Mouse (Mus musculus): ENCODE results near the gene Lrriq1.

Gene Lrriq1

DNA sequence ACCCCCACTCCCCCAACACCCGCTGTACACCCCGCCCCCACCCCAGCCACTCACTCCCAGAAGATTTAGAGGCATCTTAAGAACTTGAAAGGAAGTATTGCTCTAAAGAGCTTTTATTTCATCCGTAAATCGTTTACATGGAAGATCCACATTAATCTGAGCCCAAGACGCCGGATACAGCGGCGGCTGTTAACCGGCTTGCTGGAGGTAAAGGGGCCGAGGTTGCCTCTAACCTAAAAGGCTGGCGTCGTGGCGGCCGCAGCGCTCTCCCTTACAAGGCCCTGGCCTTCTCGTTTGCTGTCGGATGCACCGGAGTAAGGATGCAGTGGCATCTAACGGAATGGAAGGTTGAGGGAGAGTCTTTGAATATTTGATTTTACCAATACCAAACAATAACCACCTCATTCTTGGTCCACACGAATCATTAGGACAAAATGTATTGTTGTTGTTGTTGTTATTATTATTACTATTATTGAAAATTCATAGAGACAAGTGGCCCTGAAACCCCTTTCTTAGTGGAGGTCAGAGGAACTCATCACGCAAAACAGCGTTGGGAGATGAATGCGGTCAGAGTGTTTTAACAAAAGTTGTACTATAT, 206.9 kb downstream of the Lrriq1 start:
- in situ Hi-C loops (cut with MboI; ENCODE audit: low sequenced_read_pairs): no loop called here

DNA sequence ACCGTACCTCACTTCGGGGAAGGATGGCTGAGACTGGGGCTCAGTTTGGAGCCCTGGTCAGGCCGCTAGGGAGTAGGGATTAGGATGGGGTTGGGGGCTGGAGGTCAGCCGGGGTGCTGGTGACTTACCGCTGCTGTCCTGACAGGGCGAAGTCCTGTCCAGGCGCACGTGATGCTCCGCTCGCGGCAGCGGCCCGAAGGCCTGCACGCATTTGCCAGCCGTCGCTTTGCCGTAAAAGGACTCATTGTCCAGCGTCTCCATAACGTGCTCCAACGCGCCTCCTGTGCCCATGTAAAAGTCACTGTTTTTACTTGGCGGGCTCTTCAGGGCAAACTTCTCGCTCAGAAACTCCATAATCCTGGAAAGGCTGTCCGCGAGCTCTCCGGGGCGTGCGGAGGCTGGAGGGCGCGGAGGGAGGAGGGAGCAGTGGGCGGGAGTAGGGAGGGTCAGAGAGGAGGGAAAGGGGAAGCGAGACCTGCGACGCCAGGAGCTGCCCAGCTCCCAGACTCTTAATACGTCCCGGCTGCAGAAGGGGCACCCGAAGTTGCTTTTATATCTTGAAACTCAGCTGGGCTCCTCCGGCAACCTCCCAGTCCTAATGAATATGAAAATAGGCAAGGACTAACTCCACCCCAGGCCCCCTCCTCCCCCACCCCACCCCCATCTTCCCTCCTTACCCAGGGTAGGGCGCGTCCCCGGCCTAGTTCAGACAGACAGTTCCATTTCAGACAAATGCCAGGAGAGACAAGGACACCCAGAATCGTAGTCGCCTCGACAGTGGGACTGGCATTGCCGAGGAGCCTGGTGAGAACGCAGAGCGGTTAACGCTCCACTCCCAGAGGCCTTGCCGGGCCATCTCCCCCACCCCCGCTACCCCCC, 207.6 kb downstream of the Lrriq1 start:
- in situ Hi-C loops (cut with MboI; ENCODE audit: low sequenced_read_pairs): no loop called here

DNA sequence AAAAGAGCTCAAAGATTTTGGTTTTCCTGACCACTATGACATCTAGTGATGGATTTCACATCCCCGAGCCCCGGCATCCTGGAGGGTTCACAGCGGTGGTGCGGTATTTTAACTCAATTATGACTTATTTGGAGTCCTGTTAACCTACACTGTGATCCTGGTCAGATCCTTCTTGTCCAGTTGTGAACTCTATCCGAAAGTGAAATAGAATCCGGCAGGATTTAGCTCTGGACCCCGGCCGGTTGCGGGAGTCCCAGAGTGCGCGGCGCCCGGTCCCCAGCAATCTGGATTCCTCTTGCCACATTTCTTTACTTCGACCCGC, 208.2 kb downstream of the Lrriq1 start:
- in situ Hi-C loops (cut with MboI; ENCODE audit: low sequenced_read_pairs): no loop called here

DNA sequence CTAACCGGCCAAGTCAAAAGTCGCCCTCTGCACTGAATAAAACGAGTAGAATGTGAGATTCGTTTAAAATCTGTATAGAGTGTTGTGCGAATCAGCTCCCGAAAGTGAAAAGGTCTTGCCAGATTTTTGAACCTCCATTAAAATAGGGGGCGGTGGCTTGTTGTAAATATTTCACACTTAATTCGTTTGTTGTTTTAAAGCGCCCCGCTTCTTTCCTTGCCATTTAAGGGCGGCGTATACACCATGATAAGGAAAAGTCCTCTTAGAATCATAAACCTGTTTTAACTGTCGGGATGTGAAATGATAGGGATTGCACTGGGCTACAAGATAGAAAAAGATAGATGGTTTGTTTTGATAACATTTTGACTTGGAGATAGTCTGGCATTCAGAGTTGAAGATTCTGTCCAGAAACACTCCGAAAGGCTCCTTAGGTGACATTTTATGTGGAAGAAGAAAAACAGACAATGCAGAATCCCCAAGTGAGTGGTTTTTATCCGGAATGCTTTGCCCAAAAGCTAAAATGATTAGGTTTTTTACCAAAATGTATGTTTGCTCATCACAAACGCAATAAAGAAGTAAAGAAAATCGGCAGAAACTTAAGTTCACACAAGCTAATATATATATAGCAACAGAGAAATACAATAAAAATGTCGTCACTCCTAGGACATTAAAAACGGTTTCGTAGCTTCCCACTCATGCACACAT, 208.7 kb downstream of the Lrriq1 start:
- in situ Hi-C loops (cut with MboI; ENCODE audit: low sequenced_read_pairs): no loop called here

DNA sequence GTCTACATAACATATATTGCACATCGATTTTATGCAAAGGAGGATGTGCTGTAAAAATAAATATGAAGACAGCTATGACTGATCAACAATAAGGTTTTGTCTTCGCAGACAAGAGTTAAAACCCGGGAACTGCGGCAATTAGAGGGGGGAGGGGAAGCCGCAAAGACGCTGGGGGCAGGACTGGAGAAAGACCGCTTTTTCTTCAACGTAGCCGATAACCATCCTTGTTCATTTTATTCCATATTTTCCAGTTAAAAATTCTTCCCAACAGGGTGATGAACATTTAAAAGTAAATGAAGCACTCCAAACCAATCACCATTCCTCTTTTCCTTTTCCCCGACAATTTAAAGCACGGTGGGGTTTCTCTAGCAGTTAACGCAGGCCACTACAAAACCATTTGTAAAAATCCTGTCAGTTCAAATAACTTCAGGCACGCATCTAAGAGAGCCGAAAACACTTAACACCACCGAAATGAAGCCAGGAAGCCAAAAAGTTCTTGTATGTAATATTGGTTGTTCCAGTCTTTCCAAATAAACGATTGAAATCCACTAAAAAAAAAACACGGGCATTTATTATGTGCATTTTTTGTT, 209.4 kb downstream of the Lrriq1 start:
- in situ Hi-C loops (cut with MboI; ENCODE audit: low sequenced_read_pairs): no loop called here

DNA sequence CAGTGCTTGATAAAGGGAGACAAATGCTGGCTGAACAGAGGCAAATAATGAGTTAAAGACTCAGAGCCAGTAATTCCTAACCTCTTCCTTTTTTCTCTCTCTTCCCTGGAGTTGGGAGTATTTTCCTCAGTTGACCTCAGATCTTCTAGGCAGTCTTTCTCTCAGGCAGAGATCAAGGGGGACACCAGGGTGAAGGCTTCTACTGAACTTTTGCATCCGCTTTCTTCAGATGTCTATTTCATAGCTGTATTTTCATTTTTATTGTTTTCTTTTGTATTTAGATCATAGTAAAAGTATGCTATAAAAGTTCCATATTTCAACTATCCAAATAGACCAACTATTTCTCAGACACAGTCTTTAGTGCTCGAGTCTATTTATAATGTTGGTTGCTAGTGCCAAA, 233.6 kb downstream of the Lrriq1 start:
- in situ Hi-C loops (cut with MboI; ENCODE audit: low sequenced_read_pairs): no loop called here

DNA sequence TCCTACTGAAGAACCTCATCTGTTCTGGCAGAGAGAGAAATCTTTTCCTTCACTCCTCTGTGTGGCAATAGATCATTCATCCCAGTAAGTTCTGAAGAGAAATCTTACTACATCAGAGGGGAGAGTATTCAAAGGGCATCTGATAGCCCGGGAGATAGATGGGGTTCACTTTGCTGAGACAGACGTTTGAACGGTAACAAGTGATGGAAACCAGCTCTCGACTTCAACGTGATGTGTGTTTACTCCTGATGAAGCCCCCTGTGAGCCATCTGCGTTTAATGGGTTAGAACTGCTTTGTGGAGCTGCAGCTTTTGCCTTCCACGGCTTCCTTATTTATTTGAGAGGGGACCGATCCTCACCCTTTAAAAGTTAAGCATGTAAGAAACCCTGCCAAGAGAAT, 235.2 kb downstream of the Lrriq1 start:
- in situ Hi-C loops (cut with MboI; ENCODE audit: low sequenced_read_pairs): no loop called here

DNA sequence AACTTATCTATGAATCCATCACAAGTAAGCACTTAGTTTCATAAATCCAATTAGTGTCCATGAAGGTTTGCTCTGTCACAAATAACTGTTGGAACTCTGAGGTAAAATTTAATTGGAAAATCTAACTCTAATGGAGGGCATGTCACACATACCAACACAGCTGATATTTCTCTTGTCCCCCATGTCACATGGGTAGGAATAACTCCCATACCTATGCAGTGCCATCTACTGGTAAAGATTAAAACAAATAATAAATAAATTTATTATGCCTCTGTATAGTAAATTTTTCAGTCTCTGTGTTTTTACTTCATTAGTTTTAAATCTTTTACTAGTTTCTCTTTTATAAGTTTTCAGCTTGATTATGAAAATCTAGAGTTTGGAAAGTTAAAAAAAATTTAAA, 236.5 kb downstream of the Lrriq1 start:
- in situ Hi-C loops (cut with MboI; ENCODE audit: low sequenced_read_pairs): no loop called here
